Mouse (Mus musculus): ENCODE results near the gene A630089N07Rik. TPM values are rescaled to one million over a fixed set of nuclear protein-coding genes. Genes with fewer than 3 reads are reported as not detected.

The A630089N07Rik gene
- polyA plus RNA-seq (2014; fragmentation: Illumina TruSeq; extraction: RNeasy Lipid Tissue Mini Kit (QIAGEN cat#74804); ENCODE audit: low read depth, low replicate concordance), result 8.2 TPM

DNA sequence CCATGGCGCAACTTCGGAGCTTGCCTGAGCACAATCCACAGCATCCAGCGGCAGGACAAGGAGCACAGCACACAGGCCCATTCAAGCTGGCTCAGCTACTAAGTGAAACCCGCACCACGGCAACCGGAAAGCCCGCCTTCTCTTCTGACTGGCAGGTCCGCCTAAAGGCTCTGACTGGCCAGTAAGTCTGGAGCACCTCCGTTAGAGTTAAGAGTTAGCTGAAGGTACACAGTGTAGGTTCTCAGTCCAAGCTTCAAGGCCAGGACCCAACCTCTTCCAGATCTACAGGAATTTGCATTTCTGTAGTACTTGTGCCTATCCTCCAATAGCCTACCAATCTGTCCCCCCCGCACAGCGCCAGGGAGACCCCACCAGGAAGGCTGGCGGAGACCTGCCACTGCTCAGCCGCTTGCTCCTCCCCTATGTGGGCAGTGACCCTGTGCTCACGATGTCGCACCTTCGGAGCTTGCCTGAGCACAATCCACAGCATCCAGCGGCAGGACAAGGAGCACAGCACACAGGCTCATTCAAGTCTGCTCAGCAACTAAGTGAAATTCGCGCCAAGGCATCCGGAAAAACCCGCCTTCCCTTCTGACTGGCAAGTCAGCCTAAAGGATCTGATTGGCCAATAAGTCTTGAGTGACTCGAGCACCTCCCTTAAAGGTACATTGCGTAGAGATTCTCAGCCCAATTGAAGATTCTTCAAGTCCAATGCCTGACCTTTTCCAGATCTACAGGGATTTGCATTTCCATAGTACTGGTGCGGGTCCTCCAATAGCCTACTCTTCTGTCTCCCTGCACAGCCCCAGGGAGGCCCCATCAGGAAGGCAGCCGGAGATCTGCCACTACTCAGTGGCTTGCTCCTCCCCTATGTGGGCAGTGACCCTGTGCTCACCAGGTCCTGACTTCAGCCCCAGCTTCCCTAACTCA, at the start of gene A630089N07Rik:
Gene A630089N07Rik, minus strand, starts transcription at position 562 of the 930 bp plus-strand sequence.

DNA sequence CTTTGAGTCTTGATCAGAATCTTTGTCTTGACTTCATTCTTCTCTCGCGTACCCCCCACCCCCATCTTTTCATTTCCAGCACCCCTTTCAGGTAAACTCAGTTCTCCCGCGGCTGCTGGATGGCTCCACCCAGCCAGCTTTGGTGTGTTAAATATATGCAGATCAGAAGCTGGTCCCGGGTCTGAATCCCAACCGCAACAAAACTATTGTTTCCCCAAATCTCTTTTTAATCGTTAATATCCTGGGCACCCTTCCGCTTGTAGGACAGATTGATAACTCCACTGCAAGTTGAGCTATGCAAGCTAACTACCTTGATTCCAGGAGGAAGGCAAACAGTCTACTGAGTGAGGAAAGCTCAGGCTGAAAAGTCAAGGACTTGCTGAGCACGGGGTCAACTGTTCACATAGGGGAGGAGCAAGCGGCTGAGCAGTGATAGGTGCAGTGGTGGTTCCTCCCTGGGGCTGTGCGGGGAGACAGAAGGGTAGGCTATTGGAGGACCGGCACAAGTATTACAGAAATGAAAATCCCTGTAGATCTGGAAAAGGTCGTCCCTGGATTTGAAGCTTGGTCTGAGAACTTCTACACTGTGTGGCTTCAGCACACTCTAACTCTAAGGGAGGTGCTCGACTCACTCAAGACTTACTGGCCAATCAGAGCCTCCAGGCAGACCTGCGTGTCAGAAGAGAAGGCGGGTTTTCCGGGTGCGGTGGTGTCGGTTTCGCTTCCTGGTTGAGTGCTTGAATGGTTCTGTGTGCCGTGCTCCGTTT, 85.5 kb downstream of the A630089N07Rik start, which contains the start of gene B230307C23Rik:
Gene B230307C23Rik, plus strand, starts transcription at position 700 of the 767 bp plus-strand sequence.

DNA sequence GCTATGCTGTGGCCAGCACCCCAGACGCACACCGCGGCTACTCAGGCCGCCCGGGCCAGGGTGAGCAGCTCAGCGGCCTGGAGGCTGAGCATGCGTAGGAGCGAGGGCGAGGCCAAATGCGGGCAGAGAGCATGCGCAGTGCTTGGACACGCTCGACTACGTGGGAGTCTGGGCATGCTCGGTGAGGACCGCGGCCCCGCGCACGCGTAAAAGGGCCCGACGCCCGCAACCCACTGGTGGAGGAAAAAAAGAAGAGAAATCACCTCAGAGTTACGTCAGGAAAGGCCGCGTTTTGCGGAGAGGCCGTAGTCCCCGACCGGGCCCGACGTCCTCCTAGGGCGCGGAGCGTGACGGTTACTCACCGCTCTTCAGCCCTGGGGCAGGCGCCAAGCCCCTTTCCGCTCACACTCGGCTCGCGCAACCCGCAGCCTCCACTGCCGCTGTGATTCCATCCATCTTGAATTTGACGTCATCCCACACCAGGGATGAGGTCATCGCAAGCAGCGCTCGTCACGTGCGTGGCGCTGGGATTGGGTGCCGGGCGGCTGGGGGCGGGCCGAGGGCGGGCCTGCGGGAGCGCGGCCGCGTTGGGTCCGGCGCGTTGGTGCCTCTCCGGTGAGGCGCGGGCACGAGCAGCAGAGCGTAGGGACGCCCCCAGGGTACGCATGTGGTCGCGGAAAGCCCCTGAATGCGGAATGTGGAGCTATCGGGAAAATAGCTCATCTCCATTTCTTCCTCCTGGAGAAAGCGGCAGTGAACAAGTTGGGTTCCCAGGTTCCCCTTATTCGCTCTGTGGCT, 119.9 kb downstream of the A630089N07Rik start, which contains the start of the genes C2cd2 and Zbtb21:
Gene C2cd2, minus strand, starts transcription at position 448 of the 798 bp plus-strand sequence.
Gene Zbtb21, minus strand, starts transcription at position 472 of the 798 bp plus-strand sequence.

Other genes with a start within 250 kb of the A630089N07Rik start
- 2.2 TPM for gene Prdm15, start 230.6 kb downstream of the A630089N07Rik start, polyA plus RNA-seq (2014; fragmentation: Illumina TruSeq; extraction: RNeasy Lipid Tissue Mini Kit (QIAGEN cat#74804); ENCODE audit: low read depth, low replicate concordance)
- 13.9 TPM for gene C2cd2, start 119.9 kb downstream of the A630089N07Rik start, polyA plus RNA-seq (2014; fragmentation: Illumina TruSeq; extraction: RNeasy Lipid Tissue Mini Kit (QIAGEN cat#74804); ENCODE audit: low read depth, low replicate concordance)
- 4.2 TPM for gene Zbtb21, start 119.8 kb downstream of the A630089N07Rik start, polyA plus RNA-seq (2014; fragmentation: Illumina TruSeq; extraction: RNeasy Lipid Tissue Mini Kit (QIAGEN cat#74804); ENCODE audit: low read depth, low replicate concordance)
- 25.7 TPM for gene B230307C23Rik, start 85.1 kb downstream of the A630089N07Rik start, polyA plus RNA-seq (2014; fragmentation: Illumina TruSeq; extraction: RNeasy Lipid Tissue Mini Kit (QIAGEN cat#74804); ENCODE audit: low read depth, low replicate concordance)

All from kidney, adult 10 weeks (tissue).